Mouse (Mus musculus): ENCODE measurements at regions not wholly inside any gene's neighbourhood (a gene's known extent, or its start where the extent isn't known, plus 50 kb on each side); places are given as distances from the start of the nearest gene placed in this dataset.
"Not testable (repeated sequence)": the region's sequence is repeated elsewhere in the genome, so short reads cannot be mapped to it uniquely, and the experiment has no call there.

GRCm38 (mm10) chr6:112564119-112564518, 74.4 kb upstream of the Oxtr start:
- DNase-seq (ENCODE audit: low read depth, low spot score): not testable (repeated sequence)

DNA sequence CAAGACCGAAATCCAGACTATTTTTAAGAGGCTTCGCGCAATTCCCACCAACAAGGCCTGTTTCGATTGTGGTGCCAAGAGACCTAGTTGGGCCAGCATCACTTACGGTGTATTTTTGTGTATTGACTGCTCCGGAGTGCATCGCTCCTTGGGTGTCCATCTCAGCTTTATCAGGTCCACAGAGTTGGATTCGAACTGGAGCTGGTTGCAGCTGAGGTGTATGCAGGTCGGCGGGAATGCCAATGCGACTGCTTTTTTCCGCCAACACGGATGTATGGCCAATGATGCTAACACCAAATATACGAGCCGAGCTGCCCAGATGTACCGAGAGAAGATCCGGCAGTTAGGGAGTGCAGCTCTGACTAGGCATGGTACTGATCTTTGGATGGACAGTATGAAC, 73.9 kb upstream of the Oxtr start:
- not testable (repeated sequence) for DNase-seq (ENCODE audit: low read depth, low spot score)

DNA sequence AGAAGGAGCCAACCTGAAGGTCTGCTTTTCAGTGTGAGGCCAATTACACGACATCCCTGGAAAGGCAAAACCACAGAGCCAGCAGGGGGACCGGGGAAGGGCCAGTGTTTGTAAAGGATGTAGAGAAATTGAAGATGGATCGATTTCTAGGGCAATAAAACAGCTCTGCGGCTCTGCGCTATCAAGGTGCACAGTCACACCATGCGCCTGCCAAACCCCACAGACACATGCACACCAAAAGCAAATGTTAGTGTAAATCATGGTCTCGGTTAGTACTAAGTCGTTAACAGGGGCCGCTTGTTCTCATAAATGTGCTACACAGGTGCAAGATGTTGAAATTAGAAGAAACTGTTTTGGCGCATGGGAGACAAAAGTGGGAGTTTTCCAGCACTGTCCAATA, 72.3 kb upstream of the Oxtr start:
- DNase-seq (ENCODE audit: low read depth, low spot score): no peak

DNA sequence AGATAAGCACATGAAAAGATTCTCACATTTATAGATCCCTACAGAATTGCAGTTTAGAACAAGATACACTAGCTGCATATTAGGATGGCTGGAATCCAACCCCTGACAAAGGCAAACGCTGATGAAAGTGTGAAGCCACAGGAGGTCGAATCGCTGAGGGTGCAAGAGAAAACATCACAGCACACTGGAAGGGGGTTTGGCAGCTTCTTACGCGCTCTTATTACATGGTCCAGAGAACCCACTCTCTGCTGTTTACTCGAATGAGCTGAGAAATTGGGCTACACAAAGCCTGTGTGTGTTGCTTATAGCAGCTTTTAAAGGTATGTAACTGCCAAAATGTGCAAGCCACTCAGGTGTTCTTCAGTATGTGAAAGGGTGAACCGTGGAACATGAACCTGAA, 71.8 kb upstream of the Oxtr start:
- DNase-seq (ENCODE audit: low read depth, low spot score): no peak

DNA sequence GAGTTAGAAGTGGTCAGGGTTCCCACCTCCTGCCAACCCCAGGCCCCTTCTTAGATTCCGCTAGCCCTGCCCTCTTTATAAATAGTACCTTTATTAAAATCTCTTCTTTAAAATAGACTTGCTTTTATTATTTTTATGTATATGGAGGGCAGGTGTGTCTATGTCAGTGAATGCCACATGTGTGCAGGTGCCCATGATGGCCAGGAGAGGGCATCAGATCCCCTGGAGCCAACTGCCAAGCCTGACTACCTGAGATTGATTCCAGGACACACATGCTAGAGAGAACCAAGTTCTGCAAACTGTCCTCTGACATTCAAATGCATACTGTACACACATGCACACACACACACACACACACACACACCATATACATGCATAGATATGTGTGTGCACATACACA, 69.8 kb upstream of the Oxtr start:
- DNase-seq (ENCODE audit: low read depth, low spot score): no peak

DNA sequence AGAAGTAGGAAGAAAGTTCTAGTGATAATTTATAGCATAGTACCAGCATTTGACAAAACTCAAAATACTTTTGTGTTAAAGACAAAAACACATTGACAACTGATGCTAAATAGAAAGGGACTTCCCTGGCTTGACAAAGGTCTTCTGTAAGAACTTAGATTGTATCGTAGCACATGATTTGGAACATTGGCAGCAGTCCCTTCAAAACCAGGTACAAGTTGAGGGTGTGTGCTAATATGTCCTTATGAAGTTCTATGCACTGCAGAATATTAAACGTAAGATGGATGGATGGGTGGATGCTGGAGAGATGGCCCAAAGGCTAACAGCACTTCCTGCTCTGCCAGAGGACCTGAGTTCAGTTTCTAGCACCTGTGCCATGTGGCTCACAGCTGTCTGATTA, 67.8 kb upstream of the Oxtr start:
- DNase-seq (ENCODE audit: low read depth, low spot score): no peak

DNA sequence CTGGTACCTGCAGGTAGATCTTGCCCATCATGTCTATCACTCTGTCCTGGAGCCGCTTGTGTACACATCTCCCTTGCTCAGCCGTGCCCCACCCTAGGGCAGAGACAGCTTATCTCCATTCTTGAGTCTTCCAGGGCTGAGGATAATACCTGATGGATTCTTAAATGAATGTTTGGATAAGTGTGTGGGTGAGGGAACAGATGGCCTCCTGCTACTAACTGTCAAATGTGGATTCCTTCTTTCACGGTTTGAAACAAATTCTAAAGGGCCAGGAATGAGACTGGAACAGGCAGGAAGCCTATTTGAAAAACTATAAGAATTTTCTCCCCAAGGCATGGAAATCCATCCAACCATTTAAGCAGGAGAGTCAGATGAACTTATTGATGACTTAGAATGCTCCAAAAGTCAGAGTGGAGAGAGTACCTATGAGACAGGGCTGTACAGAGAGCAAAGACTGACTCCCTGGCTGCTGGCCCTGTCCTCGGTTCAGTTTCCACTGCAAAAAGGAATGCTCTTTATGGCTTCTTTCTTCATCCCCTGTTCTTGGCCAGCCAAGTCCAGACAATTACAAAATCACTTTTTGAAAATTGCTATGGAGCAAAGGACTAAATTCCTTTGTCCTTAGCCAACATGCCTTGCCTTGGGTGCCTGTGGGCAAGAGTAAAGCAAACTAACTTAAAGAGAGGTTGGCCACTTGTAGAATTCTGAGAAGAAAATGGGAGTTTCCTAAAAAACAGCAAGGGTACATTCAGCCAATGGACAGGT, 66.8 kb upstream of the Oxtr start:
- no peak for DNase-seq (ENCODE audit: low read depth, low spot score)

- DNase-seq (ENCODE audit: low read depth, low spot score): no peak
Measured at GRCm38 (mm10) chr6:112554091-112554490, 64.3 kb upstream of the Oxtr start.

DNA sequence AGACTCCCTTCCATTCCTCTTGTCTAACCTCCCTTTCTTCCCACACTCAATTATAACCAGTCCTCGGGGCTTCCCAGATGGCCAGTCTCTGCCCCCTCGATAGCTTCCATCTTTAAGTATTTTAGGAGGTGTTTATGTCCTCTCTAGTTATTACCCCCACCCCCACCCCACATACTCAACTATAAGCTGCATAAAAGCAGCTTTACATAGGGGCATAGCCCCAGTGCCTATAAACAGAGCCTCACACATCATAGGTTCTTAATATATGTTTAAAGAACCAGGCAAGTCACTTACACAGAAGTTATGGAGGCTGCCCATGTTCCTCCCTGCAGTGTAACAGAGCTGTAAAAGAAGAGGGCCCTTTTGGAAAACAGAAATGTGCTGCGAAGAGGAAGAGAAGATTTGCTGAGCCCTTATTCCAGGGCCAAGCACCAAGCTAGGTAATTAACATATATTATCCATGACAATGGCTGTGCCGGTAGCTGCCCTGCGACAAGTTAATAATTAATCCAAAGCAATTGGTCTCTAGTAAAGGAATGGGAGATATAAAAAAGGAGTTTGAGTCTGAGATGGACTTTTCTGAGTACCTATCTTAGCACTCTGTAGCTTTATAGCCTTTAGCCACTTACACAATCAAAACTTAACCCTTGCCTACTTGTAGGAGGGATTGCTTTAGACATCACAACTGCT, 63.6 kb upstream of the Oxtr start:
- DNase-seq (ENCODE audit: low read depth, low spot score): peak; percentile 76

- peak; percentile 23 for DNase-seq (ENCODE audit: low read depth, low spot score)
Measured at GRCm38 (mm10) chr6:112552560-112552959, 62.8 kb upstream of the Oxtr start.

- no peak for DNase-seq (ENCODE audit: low read depth, low spot score)
Measured at GRCm38 (mm10) chr6:112551298-112551697, 61.6 kb upstream of the Oxtr start.

GRCm38 (mm10) chr6:112547251-112547650, 57.5 kb upstream of the Oxtr start:
- DNase-seq (ENCODE audit: low read depth, low spot score): no peak

GRCm38 (mm10) chr6:112546033-112546432, 56.3 kb upstream of the Oxtr start:
- no peak for DNase-seq (ENCODE audit: low read depth, low spot score)

DNA sequence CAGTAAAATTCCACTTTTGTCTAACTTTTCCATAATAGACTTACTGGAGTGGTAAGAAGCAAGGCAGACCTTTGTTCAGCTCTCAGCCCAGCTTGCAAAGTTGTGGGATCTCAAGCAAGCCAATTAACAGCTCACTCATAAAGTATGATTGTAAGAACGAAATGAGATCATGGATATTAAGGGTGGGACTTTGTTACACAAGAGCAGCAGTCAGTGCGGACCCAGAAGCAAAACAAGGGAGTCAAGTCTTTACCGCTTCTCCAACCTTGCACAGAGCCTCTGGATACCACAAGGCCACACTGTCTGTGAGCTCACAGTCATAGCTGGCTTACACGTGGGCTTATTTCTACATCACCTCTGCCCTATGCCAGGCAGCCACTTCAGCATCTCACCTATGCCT, 54.6 kb upstream of the Oxtr start:
- no peak for DNase-seq (ENCODE audit: low read depth, low spot score)

DNA sequence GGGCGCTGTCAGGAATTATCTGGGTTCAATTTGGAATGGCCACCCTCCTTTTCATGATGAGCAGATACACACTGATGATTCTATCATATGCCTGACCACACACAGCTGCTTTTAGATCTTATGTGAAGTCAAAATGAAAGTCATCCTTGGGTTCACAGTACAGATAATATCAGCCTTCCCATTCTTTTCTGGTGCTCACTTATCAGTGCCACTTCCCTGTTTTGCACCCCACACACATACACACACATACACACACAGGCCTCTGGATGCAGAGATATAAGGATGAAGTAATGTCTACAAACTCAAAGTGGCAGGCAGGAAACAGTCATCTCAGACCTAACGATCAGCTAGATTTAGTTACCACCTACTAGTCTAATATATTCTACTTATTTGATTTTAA, 52.9 kb upstream of the Oxtr start:
- no peak for DNase-seq (ENCODE audit: low read depth, low spot score)
